Mouse (Mus musculus) heart, embryonic 16.5 days (tissue): ENCODE measurements at regions not wholly inside any gene's neighbourhood (a gene's known extent, or its start where the extent isn't known, plus 50 kb on each side); places are given as distances from the start of the nearest gene placed in this dataset.

ENCODE experiments used
- ATAC-seq: fragments of 200-750 bp; cut with Nextera tagmentation; replicated peaks from 2 replicates; pipeline ENCODE4 v1.8.0; 2017; ENCODE audit warnings: moderate number of reproducible peaks; ENCODE audit not compliant: insufficient read depth, low FRiP score; ENCODE audit errors: extremely low read depth
- H3K27ac ChIP-seq: fragments of 300-500 bp; sonication (generic); 2 replicates; pipeline ENCODE4 v1.5.1; 2014; ENCODE audit warnings: mild to moderate bottlenecking, low read length, control low read depth, moderate library complexity
- H3K27me3 ChIP-seq: fragments of 300-500 bp; sonication (generic); 2 replicates; pipeline ENCODE4 v1.6.1; 2014; ENCODE audit warnings: low read length, mixed read lengths; ENCODE audit not compliant: control insufficient read depth, insufficient read depth
- H3K36me3 ChIP-seq: fragments of 300-500 bp; sonication (generic); 2 replicates; pipeline ENCODE4 v1.6.1; 2014; ENCODE audit not compliant: control insufficient read depth, insufficient read depth
- H3K4me1 ChIP-seq: fragments of 300-500 bp; sonication (generic); 2 replicates; pipeline ENCODE4 v1.6.1; 2014; ENCODE audit warnings: low read length, mixed read lengths; ENCODE audit not compliant: control insufficient read depth, insufficient read depth
- H3K4me2 ChIP-seq: fragments of 300-500 bp; sonication (generic); 2 replicates; pipeline ENCODE4 v1.6.1; 2014; ENCODE audit warnings: low read depth, mild to moderate bottlenecking, control low read depth, low read length
- H3K4me3 ChIP-seq: fragments of 300-500 bp; sonication (generic); 2 replicates; pipeline ENCODE4 v1.5.1; 2014; ENCODE audit warnings: mild to moderate bottlenecking, control low read depth, low read length
- H3K9ac ChIP-seq: fragments of 300-500 bp; sonication (generic); 2 replicates; pipeline ENCODE4 v1.6.1; 2014; ENCODE audit warnings: low read length, control low read depth
- H3K9me3 ChIP-seq: fragments of 300-500 bp; sonication (generic); replicated peaks from 2 replicates; pipeline ENCODE4 v1.6.1; 2016; ENCODE audit warnings: low read length; ENCODE audit not compliant: control insufficient read depth
- WGBS: fragments of 180-500 bp; shearing (Covaris S2); extraction: QIAGEN DNeasy Blood & Tissue Kit; methylation state at CpG from one replicate; pipeline ENCODE4 v1.1.7; 2014; 5-methylcytosine and 5-hydroxymethylcytosine counted together

DNA sequence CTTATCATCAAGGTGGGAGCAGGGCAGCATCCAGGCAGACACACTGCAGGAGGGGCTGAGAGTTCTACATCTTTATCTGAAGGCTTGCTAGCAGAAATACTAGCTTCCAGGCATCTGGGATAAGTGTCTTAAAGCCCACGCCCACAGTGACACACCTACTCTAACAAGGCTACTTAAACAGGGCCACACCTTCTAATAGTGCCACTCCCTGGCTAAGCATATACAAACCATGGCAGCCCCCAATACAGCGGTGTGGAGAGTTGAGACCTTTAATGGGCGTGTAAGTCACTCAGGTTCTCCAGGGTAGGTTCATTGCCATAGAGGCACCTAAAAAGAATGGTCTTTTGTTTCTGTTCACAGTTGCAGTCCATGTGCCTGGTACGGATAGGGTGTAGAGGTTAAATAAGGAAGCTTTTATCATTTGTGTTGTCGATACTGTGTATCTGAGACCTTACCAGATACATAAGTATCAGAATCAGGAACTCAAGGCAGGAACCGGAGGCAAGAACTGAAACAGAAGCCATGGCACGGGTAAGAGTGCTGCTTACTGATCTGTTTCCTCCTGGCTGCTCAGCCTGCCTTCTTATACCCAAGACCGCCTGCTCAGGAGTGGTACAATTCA lies 69.0 kb upstream of the Atrnl1 start:
- Histone ChIP-seq H3K4me2 (no peak overlapping the region), H3K9ac (no peak overlapping the region), H3K36me3 (no peaks in the 10 kb centered on the region), H3K27ac (no peak overlapping the region), H3K4me3 (no peak overlapping the region), H3K9me3 (no peaks in the 10 kb centered on the region), H3K27me3 (no peaks in the 10 kb centered on the region), H3K4me1 (peaks cover 2% of the 10 kb centered on the region; the same call in 1 of the 2 replicates)
- 88% methylated on average over 8 of the region's 8 CpGs for WGBS
- ATAC-seq: no peak

GRCm38 (mm10) chr19:57542506-57542905 lies 68.3 kb upstream of the Atrnl1 start:
- 74% methylated on average over 5 of the region's 5 CpGs for WGBS
- Histone ChIP-seq H3K9me3 (no peaks in the 10 kb centered on the region), H3K4me3 (no peak overlapping the region), H3K4me2 (no peak overlapping the region), H3K27ac (no peak overlapping the region), H3K9ac (no peak overlapping the region), H3K4me1 (peaks cover 2% of the 10 kb centered on the region; the same call in 1 of the 2 replicates), H3K36me3 (no peaks in the 10 kb centered on the region), H3K27me3 (no peaks in the 10 kb centered on the region)
- no peak for ATAC-seq

DNA sequence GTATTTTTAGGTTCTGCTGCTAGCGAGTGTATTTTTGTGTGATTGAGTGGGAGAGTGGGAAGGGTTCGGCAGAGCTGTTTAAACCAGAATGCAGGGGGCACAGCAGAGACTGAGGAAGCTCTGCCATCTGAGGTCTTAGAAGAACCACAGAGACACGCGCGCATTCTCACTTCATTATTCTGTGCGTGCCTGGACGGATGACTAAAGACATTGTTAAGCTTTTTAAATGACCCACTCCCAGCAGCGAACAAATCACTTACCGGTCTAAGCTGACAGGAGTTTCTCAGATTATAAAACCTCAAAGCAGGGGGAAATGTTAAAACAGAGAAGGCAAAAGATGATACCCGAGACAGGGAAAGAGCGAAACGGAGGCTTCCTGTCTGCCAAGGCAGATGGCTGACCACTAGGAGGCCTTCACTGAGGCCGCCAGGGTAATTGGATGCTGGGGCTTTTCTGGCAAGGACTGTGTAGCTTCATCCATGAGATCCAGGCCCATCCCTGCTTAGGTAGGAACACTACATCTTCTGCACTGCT lies 67.1 kb upstream of the Atrnl1 start:
- ATAC-seq: no peak
- WGBS: 51% methylated on average over 13 of the region's 13 CpGs

GRCm38 (mm10) chr19:57544229-57544879 lies 66.5 kb upstream of the Atrnl1 start:
- Histone ChIP-seq H3K9me3 (no peaks in the 10 kb centered on the region), H3K4me2 (no peak overlapping the region), H3K4me1 (peaks cover 2% of the 10 kb centered on the region; the same call in 1 of the 2 replicates), H3K9ac (no peak overlapping the region), H3K27me3 (no peaks in the 10 kb centered on the region), H3K36me3 (no peaks in the 10 kb centered on the region), H3K27ac (no peak overlapping the region), H3K4me3 (no peak overlapping the region)
- 77% methylated on average over 17 of the region's 17 CpGs for WGBS
- ATAC-seq: no peak

More for the DNA sequence above, 67.1 kb upstream of the Atrnl1 start:
- Histone ChIP-seq H3K27me3 (no peaks in the 10 kb centered on the region), H3K36me3 (no peaks in the 10 kb centered on the region), H3K9me3 (no peaks in the 10 kb centered on the region), H3K4me1 (peaks cover 2% of the 10 kb centered on the region; the same call in 1 of the 2 replicates), H3K4me3 (peak overlapping the region; percentile 18; the same call in 1 of the 2 replicates), H3K4me2 (peak overlapping the region; percentile 32), H3K9ac (0 out of 2 replicates have a peak overlapping the region, but pooled peaks have one; percentile 5), H3K27ac (0 out of 2 replicates have a peak overlapping the region, but pooled peaks have one; percentile 29)

DNA sequence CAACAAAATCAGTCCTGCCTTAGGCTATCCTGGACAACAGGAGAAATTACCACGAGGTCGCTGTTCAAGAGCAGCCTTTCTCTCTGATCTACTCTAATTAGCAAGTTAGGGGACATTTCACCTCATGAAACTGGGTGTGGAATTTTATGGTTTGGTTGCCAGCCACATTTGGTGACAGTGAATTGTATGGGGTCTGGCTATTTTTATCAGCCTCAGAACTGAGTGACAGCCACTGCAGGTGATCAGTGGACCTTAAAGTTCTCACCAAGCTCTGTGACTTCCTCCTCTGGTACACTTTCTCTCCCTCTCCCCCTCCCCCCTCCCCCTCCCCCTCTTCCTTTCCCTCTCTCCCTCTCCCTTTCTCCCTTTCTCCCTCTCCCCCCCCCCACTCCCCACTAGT lies 65.8 kb upstream of the Atrnl1 start:
- peaks cover 2% of the 10 kb centered on the region; the same call in 1 of the 2 replicates for H3K4me1 ChIP-seq
- no peak for ATAC-seq
- no peak overlapping the region for H3K27ac ChIP-seq
- WGBS: 90% methylated on average over 2 of the region's 2 CpGs
- H3K36me3 ChIP-seq: no peaks in the 10 kb centered on the region
- no peaks in the 10 kb centered on the region for H3K27me3 ChIP-seq
- no peaks in the 10 kb centered on the region for H3K9me3 ChIP-seq
- H3K4me3 ChIP-seq: no peak overlapping the region
- no peak overlapping the region for H3K4me2 ChIP-seq
- H3K9ac ChIP-seq: no peak overlapping the region

DNA sequence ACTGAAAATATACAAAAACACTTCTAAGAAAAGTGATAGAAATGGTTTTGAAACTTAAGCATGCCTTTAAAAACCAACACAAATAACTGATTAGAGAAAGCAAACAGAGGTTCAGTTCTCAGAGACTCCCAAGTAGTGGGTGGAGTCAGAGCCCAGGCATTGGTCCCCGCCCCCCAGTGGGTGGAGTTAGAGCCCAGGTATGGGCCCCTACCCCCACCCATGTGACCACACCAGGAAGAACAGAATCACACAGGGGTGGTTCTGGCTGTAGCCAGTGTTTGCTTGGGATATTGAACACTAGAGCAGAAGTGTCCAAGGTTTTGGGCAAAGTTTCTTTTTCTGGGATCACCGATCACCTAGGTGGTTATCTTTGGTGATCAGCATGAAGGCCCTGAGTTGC lies 64.8 kb upstream of the Atrnl1 start:
- no peaks in the 10 kb centered on the region for H3K36me3 ChIP-seq
- 81% methylated on average over 2 of the region's 2 CpGs for WGBS
- H3K27me3 ChIP-seq: no peaks in the 10 kb centered on the region
- H3K4me1 ChIP-seq: peaks cover 2% of the 10 kb centered on the region; the same call in 1 of the 2 replicates
- ATAC-seq: no peak
- H3K9me3 ChIP-seq: no peaks in the 10 kb centered on the region
- H3K27ac ChIP-seq: no peak overlapping the region
- no peak overlapping the region for H3K4me2 ChIP-seq
- no peak overlapping the region for H3K4me3 ChIP-seq
- no peak overlapping the region for H3K9ac ChIP-seq

GRCm38 (mm10) chr19:57546519-57546918 lies 64.3 kb upstream of the Atrnl1 start:
- H3K4me2 ChIP-seq: no peak overlapping the region
- ATAC-seq: no peak
- 85% methylated on average over 10 of the region's 10 CpGs for WGBS
- no peaks in the 10 kb centered on the region for H3K36me3 ChIP-seq
- peaks cover 2% of the 10 kb centered on the region; the same call in 1 of the 2 replicates for H3K4me1 ChIP-seq
- H3K27me3 ChIP-seq: no peaks in the 10 kb centered on the region
- H3K4me3 ChIP-seq: no peak overlapping the region
- H3K27ac ChIP-seq: no peak overlapping the region
- H3K9me3 ChIP-seq: no peaks in the 10 kb centered on the region
- H3K9ac ChIP-seq: no peak overlapping the region

DNA sequence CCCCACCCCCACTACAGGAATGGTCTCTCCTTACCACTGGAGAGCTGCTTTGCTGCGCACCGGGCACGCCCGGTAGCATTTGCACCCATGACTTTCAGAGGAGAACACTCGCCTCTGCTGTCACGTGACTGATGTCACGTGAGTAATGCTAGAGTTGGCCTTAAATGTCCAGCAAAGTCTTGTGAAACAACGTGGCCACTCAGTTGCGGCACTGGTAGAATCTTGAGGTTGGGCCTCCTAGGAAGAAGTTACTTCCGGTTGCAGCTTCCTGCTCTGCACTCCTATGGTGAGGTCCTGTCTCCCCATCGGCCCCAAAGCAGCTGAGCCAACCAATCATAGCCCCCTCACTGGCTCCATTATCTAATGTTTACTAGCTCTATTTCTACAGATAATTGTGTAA lies 62.7 kb upstream of the Atrnl1 start:
- 88% methylated on average over 11 of the region's 11 CpGs for WGBS
- Histone ChIP-seq H3K4me1 (no peaks in the 10 kb centered on the region), H3K4me3 (no peak overlapping the region), H3K4me2 (no peak overlapping the region), H3K27ac (no peak overlapping the region), H3K36me3 (no peaks in the 10 kb centered on the region), H3K27me3 (no peaks in the 10 kb centered on the region), H3K9ac (no peak overlapping the region), H3K9me3 (no peaks in the 10 kb centered on the region)
- no peak for ATAC-seq

GRCm38 (mm10) chr19:57548661-57549060 lies 62.2 kb upstream of the Atrnl1 start:
- H3K27ac ChIP-seq: no peak overlapping the region
- no peak overlapping the region for H3K4me3 ChIP-seq
- H3K4me2 ChIP-seq: no peak overlapping the region
- no peaks in the 10 kb centered on the region for H3K9me3 ChIP-seq
- H3K9ac ChIP-seq: no peak overlapping the region
- no peaks in the 10 kb centered on the region for H3K4me1 ChIP-seq
- no peak for ATAC-seq
- WGBS: 72% methylated on average over 11 of the region's 11 CpGs
- no peaks in the 10 kb centered on the region for H3K36me3 ChIP-seq
- H3K27me3 ChIP-seq: no peaks in the 10 kb centered on the region
